Mouse (Mus musculus) erythroid progenitor cell, adult 5-6 weeks (primary cell): Measurements from ENCODE around the gene Gtsf1. TPM values are rescaled to one million over a fixed set of nuclear protein-coding genes. Genes with fewer than 3 reads are reported as not detected.

Source experiments
- ATAC-seq: replicated peaks from 2 replicates; pipeline ENCODE4 v1.8.0; 2016; ENCODE audit warnings: moderate number of reproducible peaks, mild to moderate bottlenecking, moderate TSS enrichment, inconsistent platforms; ENCODE audit not compliant: poor library complexity, low FRiP score, severe bottlenecking
- total RNA-seq, 2 experiments: library from RNA; stranded (forward) in 1 of 2; stranded (reverse) in 1 of 2; fragments of 150-400 nt in 1 of 2; fragments of 186-747, 209-891 nt in 1 of 2; gene quantifications; 2 replicates each; pipeline versions ENCODE4 v1.2.3 to v1.2.4; 2015 to 2017; ENCODE audit warnings: low replicate concordance in 2 of 2

Gtsf1 gene
- total RNA-seq, 2 experiments from 2014 or later, result not detected

DNA sequence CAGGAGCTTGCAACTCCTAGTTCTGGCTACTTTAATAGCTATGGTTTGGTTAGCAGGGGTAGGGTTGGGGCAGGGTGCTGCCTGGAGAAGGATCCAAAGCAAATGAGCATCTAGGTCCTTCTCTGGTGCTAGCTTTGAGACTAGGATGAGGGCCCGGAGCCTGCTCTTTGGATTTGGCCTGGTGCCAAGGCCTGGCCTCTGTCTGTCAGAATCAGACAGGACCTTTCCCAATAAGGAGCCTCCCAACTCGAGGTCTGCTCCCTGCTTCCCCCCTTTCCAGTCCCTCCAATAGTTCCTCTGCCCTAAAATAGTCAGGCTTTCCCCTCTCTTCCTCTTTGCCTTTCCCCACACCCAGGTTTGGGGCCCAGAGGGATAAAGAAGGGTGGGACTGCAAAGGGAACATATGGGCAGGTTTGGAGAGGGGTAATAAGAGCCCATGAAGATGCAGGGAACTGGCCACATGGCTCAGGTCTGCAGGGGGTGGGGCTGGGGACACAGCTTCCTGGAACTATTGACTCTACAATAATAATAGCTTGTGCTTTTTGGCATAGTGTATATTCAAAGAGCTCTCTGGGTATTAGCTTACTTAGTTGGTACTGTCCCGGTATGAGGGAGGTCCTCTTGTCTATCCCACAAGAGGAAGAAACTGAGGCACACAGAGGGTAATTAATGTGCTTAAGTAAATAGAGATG lies 51.5 kb downstream of the Gtsf1 start:
- no peak for ATAC-seq

DNA sequence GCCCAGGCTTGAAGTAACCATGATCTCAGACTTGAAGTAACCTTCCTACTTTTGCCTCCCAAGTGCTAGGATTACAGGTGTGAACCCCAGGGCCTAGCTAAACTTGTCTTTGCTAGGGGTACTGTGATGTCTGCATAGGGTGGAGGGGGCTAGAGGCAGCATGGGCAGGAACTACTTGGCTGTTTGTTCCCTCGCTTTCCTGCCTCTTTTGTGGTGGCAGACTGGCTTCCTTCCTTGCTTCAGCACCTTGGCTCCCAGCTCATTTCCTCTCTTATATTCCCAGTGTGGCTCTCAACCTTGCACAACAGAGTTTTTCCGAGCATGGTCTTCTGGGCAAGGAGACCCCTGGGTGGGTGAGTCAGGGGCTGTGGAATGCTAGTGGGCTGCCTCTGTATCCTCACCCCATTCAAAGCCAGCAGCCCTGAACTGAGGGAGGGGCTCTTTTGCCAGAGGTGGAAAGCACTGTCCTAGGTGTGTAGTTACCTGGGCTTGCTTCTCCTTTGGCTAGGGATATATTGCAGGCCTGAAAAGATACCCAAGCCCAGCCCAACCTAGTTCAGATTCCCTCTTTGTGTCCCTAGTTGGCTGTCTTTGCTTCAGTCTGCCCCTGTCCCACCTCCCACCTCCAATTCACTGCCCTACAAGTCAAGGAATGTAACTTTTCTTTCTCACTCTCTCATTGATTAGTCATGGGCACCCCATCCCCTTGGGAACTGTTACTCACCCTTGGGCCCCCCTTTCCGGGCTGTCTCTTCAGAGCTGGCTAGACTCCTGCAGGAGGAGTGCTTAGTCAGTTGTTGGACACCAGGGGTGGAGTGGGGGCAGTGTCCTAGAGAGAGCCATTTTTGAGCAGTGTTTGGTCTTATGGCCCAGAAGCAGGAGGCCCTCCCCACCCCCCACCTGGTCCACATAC lies 52.3 kb downstream of the Gtsf1 start:
- ATAC-seq, result no peak

DNA sequence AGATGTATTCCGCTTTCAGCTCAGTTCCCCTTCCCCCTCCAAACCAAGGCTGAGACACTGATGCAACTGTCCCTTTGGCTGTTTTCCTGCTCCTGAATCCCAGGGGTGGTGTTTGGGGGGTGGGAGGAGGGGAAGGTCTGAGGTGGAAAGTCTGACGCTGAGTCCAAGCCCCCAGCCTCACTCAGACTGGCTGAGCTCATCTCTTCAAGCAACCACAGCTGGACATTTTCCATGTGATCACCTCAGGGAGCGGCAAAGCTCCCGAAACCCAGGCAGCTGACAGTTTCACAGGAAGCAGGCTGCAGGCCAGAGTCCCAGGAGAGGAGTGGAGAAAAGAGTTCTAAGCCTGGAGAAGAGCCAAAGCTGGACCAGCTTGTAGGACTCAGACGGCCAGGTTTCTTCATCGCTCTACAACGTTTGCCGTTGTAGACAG lies 53.4 kb downstream of the Gtsf1 start:
- ATAC-seq, result no peak

DNA sequence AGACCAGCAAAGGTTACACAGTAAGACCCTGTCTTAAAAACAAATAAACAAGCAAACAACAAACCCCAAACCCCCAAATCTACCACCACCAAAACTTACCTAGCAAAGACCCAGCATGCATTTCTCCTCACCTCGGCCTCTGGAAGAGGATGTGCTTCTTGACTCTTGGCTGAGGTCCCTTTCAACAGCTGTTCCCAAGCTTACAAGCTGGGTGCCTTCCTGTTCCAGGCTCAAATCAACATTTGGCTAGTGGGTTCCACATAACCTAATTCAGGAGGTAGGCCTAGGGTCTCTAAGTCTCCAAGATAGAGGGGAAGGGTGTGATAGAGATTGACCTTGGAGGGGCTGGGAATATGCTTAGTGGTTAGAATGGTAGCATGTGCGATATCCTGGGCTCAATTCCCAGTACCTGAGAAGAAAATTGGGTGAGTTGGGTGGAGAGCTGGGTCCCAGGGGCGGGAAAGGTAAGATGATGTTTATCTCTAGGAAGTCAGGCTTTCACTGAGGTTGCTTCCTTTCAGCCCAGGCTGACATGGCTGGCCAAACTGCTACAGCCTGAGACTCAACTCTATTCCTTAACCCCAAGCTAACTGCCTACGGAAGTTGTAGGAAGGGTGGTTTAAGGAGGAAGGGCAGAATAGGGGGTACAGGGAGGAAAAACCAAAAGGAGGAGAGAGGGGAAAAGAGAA lies 55.0 kb downstream of the Gtsf1 start:
- no peak for ATAC-seq

DNA sequence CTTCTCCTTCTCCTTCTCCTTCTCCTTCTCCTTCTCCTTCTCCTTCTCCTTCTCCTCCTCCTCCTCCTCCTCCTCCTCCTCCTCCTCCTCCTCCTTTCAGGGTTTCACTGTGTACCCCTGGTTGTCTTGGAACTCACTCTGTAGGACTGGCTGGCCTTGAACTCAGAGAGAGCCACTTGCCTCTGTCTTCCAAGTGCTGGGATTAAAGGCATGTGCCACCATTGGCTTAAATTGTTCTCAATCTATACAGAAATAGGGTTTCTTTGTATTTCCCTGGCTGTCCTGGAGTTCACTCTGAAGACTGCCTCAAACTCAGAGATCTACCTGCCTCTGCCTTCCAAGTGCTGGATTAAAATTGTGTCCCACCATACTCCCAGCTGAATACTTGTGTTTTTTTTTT lies 57.8 kb downstream of the Gtsf1 start:
- ATAC-seq, result no peak

DNA sequence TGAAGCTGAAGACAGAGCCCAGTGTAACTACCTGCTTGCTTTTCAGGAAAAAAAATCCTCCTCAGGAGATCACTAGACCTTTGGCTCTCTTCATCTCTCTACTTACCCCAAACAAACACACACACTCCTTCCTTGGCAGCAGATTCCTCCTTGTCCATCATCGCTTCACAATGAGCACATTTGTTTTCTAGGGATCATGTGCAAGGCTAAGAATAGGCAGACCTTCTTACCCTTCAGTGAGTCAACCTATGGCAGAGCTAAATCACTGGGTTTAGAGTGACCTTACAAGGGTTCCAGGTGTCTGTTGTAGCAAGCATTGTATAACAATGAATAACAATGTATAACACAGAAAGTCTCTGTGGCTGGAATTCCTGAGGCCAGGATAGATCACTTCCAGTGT lies 58.5 kb downstream of the Gtsf1 start:
- ATAC-seq, result no peak

DNA sequence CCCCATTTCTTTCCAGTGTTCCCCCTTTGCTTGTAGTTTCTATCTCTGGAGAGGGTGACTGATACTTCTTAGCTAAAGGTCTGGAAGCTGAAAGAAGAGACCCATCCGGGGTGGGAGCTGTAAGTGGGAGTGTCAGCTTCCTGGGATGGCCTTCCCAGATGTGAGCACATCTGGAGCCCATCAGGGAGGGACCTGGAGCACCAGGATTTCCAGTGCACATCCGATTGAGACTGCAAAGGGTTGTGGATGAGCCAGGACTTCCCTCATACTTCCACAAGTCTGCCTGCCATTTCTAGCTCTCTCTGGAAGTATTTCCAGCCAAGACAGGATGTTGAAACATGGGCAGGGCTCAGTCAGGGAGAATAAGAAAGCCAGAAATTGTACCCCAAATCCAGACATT lies 59.1 kb downstream of the Gtsf1 start:
- ATAC-seq, result no peak

DNA sequence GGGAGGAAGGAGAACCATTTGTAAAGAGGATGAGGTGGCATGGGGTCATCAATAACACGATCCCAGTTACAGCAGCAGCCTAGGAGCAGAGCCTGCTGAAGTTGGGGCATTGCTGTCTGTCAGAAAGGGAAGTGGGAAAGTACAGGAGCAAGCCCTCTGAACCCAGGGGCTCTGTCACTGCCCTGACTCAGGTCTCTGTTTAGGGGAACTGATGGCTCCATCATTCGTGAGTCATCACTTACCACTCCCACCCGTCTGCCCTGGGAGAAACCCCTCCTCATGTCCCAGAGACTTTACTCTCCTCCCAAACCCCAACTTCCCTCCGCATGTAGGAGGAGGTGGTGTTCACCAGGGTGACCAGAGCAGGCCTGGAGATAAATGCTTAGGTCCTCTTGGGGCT lies 59.8 kb downstream of the Gtsf1 start:
- no peak for ATAC-seq

DNA sequence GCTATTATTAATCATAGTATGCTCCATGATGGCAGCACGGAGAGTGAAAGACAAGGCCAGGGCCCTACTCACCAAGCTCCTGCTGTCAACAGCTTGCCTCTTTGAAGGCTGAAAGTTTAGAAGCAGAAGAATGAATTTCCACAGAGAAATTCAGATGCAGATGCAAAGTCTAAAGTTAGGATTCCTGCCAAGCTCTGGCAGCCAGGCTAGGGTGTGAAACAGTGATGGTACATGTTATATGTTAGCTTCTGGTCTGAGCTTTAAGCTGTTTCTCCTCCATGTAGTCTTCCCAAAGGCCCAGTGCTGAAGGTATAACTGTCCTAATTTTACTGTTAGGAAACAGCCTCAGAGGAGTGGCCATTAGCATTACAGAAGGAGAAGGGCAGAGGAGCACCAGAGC lies 61.1 kb downstream of the Gtsf1 start:
- ATAC-seq, result no peak

DNA sequence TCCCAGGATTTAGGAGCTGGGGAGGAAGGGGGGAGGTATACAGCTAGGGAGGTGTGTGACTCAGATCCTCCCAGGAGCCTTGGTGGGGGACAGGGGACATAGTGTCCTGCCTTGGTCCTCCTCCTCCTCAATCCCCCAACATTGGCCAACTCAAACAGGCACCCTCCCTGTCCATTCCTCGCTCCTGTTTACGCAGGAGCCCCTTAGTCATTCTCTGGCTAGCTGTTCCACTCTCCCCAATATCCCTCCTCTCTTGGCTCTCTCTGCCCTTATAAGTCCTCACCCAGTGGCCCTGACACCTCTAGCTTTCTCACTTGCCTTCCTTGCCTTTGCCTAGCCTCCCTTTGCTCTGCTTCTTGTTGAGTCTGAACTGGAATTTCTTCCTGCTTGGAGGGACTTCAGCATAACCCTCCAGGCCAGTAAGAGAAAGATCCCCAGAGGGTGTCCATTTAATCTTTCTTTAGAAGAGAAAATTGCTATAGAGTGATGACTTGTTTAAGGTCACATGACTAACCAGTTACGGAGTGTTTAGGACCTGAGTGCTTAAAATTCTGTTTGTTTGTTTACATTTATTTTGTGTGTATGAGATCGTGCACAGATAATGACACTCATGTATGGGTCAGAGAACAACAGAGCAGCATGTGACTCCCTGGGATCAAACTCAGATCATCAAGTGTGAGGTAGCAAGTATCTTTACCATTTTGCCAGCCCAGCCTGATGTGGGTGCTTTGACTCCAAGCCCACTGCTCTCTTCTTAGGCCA lies 61.9 kb downstream of the Gtsf1 start:
- no peak for ATAC-seq

DNA sequence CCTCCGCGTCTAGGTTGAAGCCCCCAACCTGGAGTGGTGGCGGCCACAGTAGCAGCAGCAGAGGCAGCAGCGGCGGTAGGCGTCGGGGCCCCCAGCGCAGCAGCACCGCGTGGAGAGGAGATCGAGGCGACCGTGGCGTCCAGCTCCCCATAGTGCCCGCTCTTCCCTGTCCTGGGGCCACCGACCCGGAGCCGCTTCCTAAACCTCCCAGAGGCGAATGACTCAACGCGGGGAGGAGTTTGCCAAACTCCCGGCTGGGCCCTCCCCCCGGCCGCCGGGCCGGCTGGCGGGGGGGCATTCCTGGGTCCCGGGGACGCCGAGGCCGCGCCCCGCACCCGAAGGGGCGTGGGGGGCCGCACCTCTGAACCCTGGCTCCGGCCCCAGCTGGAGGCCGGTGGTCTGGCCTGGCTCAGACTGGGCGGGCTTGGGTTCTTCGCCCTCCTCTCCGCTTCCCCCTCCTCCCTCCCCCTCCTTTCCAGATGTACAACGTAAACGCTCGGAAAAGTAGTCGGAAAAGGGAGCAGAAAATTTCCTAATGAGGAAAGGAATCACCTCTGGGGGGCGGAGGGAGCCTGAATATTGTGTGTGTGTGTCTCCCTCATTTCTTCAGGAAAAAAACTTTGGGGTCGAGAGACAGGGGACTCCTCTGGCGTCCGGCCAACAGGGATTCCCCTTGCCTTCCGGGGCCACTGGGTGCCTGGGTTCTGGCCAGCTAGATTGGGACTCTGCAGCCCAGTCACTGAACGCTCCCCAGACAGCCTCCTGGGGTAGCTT lies 63.7 kb downstream of the Gtsf1 start, which contains the start of gene Itga5:
Gene Itga5, minus strand, starts transcription at position 388 of the 774 bp plus-strand sequence.
- ATAC-seq, result no peak

DNA sequence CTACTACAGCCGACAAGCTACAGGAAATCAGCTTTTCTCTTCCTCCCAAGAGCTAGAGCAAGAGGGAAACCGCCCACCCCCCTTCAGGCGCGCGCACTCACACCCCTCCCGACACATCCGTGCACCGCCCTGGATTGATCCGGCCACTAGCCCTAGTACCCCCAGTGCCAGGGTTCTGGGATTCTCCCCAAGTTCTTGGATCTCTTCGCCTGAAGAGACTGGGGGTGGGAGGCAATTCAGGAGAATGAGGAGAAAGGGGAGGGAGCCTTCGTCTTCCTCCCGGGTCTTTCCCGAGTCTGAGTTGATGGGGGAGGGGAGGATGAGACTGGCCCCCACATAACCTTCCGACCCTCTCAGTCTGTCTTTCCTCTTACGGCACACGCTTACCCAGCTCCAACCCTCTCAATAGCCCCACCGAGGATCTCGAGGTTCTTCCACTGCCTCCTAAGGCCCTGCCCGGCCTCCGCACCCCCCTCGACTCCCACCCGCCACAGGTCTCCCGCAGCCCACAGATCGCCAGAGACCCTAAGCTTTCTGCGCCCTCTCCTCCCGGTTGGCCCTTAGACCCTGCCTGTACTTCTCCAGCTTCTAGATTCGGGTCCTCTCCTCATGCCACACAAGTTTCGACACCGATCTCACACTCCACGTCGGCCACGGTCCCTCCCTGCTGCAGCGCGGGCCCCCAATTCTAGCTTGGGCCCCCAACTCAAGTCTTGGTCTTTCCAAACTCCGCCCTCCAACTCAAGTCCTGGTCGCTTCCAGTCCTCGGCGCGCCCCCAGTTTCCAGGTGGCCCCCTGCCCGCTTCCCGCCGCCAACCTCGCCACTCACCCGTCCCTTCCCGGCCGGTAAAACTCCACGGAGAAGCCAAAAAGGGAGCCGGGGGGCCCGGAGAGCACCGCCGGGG lies 64.5 kb downstream of the Gtsf1 start:
- 0 out of 2 replicates have a peak, but pooled peaks have one; percentile 30 for ATAC-seq

DNA sequence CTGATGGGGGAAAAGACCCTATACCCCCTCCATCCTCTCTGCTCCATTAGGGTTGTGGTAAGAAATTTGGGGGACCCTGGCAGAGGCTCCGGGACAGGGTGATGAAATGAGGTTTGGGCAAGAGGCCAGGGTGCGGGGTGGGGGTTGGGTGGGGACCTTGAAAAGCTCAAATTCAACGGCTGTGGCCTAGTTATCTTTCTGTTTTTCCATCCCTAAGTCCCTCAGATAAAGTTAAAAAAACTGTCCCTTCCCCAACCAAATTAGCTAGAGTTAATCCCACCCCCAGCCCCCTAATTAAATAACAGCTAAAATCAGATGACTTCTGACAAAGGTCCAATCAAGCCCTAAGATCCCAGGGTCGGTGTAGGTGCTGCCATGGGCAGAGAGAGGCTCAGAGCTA lies 65.5 kb downstream of the Gtsf1 start:
- ATAC-seq, result no peak

DNA sequence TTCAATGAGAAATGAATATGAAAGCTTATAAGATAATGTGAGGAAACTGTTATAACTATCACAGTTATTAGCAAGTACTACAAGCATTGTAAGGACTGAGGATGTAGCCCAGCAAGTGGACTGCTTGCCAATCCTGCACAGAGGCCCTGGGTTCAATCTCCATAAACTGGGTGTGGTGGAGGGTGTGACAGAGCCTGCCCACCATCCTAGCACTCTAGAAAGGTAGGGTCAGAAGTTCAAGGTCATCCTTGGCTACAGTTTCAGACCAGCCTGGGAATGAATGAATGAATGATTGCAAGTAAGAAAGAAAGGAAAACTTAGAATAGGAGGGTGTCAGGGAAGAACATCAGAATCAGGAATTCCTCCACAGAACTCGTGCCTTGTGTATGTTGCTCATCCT lies 66.5 kb downstream of the Gtsf1 start:
- ATAC-seq, result no peak

DNA sequence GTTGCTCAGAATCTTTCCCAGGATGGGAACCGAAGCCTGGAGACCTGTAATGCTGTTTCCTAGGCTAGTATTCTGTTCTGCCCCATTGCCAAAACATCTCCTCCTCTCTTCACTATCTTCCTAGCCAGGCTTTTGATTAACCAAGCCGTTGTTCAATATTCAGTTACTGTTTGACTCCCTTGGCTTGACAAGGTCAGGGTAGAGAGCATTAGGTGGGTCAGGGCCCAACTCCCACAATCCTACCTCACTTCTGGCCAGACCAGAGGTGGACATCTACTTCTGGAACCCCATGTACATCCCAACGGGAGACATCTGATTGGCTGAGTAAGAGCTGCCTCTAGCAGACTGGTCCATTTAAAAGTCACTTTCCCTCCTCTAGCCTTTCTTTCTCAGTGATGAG lies 67.3 kb downstream of the Gtsf1 start:
- ATAC-seq, result no peak

DNA sequence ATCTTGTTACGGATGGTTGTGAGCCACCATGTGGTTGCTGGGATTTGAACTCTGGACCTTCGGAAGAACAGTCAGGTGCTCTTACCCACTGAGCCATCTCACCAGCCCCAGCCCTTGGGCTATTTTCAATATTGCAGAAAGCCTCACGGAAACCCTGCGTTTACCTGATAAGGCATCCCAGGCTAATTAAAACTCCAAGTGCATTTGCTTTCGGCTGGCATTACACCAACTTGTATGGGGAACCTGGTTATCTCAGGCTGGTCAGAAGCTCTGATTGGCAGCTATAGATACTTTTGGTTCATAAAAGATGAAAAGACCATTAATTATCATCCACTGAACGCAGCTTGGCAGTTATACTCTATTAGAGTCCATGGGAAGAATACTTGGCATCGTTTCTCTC lies 67.9 kb downstream of the Gtsf1 start:
- 0 out of 2 replicates have a peak, but pooled peaks have one; percentile 15 for ATAC-seq

DNA sequence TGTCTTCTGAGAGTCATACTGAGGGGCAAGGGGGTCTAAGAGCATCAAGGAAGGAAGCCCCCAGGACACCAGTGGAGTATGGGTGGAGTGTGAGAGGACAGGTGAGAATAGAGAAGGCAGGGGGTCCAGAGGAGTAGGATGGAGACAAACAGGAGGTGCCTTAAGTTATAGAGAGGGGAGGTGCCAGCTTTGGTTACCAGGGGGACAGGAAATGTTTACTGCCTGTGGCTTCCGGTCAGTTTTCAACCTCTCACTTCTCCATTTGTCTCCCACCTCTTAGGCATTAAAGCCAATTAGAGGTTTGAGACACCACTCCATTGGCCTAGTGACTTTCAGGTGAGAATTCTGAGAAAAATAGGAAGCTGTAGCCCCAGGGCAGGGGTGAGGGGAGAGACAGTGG lies 69.0 kb downstream of the Gtsf1 start:
- no peak for ATAC-seq
